Mouse (Mus musculus): ENCODE measurements around the gene Erg28. TPM values are rescaled to one million over a fixed set of nuclear protein-coding genes. Genes with fewer than 3 reads are reported as not detected.

The Erg28 gene
- total RNA-seq (2021), result 1 to 10 TPM; 5.8 to 7.0 TPM

DNA sequence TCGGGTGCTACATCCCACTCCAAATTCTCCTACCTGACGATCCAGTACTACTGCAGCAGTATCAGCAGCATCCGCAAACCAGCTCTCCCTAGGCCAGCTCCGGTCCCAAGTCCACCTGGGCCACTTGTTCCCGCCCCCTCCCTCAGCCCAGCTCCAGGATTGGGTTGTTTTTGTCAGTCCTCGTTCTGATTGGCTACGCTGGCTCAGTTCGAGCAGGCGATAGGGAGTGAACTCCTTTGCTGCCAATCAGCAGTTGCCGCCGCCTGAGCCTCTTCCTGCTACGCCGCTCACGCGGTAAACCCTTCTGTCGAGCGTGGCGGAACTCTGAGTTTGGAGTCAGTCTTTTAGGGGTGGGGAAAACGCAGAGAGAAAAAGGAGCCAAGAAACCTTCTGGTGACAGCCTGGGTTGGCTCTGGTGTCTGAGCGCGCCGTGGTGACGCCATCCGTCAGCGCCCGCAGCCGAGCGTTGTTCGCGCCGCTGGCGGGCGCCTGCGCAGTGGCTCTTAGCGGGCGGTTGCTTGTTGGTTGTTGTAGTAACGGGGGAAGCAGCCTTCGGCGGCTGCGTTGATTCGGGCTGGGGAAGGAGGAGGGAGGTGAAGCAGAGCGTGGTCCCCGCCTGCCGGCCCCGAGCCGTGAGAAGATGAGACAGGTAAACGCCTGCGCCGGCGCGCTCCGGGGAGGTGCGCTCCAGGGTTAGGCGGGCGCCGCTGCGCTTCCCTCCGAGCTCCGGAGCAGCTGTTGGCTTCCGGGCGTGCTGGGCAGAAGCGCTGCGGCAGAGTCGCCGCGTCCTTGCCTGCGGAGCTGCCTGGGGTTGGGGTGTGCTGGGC is at the start of gene Erg28, which contains the start of gene Ttll5:
Gene Erg28 (minus strand): TSS at position 113 of the 827 bp plus-strand sequence.
Gene Ttll5 (plus strand): TSS at position 222 of the 827 bp plus-strand sequence.
- DNase-seq (ENCODE audit: low spot score), result peak; percentile 91
- intact Hi-C loops (cut with DNase I), result no loop called here

DNA sequence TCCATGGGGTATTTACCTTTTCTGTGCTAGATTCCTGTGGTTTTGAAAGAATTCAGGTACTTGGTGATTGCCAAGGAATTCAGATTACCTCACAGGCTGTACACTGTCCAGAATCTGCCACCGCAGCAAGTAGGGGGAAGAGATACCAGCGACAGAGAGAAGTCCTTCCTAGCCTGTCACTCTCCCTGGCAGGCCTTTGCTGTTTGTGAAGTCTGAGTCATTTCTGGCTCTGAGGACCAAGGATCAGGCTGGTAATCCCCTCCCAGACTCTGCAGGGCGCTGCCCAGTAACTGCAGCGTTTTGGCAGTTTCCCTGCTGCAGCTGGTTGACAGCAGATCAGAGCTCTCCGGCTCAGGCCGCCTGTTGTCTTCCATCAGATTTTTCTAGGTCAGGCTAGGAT is 45.1 kb upstream of the Erg28 start:
- DNase-seq (ENCODE audit: low spot score), result peak; percentile 47
- intact Hi-C loops (cut with DNase I), result loop anchor here (10.0 kb wide), 1 partner anchor 745 kb away; no protein-coding TSS in a partner anchor

DNA sequence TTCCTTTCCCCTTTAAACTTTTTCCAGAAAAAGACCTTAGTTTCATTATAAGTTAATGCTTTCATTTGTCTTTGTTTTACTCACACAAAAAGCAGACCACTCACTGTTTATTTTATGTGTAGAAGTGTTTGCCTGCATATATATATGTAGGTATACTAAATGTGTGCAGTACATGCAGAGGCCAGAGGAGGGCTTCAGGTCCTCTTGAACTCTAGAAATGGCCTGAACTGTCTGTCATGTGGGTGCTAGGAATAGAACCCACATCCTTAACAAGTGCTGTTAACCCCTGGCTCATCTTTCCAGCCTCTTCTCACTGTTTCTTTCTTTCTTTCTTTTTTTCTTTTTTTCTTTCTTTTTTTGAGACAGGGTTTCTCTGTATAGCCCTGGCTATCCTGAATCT is 42.8 kb upstream of the Erg28 start:
- no peak for DNase-seq (ENCODE audit: low spot score)
- intact Hi-C loops (cut with DNase I), result loop anchor here (10.0 kb wide), 1 partner anchor 748 kb away; no protein-coding TSS in a partner anchor

DNA sequence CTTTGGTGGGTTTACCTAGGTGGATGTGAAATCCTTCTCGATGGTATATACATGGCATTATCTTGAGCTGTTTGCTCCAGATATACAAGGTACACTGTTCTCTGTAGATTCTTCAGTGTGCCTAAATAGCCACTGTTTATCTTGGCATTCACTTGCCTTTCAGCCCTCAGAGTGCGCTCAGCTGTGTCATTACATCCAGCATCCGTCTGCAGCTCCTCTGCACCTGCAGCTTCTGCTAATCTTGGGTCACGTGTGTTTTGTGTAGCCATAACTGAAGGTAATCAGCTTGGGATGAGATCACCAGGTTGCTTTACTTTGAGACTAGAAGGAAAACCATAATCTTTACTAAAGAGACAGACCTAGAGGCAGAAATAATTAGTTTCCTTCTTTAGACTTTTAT is 42.3 kb upstream of the Erg28 start:
- intact Hi-C loops (cut with DNase I), result loop anchor here (10.0 kb wide), 1 partner anchor 748 kb away; no protein-coding TSS in a partner anchor
- no peak for DNase-seq (ENCODE audit: low spot score)

DNA sequence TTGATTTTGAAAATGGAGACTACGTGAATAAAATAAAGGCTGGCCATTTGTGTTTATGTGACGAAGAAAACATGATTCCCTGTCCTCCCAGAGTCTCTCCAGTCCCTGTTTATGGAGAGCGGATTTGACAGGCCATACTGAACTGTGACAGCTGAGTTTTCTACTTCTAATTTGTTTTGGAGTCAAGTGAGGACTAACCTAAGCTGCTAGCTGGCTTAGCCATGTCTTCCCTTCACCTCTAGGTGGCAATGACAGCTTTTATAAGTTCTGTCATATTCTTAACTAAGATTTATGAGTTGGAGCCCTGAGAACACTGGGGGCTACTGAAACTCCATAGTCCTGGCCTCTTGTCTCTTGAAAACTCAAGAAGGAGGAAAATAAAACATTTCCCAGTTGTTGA is 41.2 kb upstream of the Erg28 start:
- intact Hi-C loops (cut with DNase I), result loop anchor here (1.0 to 10.0 kb wide), 2 partner anchors 214 to 749 kb away; partner anchors contain the start of gene Tgfb3
- DNase-seq (ENCODE audit: low spot score), result no peak

DNA sequence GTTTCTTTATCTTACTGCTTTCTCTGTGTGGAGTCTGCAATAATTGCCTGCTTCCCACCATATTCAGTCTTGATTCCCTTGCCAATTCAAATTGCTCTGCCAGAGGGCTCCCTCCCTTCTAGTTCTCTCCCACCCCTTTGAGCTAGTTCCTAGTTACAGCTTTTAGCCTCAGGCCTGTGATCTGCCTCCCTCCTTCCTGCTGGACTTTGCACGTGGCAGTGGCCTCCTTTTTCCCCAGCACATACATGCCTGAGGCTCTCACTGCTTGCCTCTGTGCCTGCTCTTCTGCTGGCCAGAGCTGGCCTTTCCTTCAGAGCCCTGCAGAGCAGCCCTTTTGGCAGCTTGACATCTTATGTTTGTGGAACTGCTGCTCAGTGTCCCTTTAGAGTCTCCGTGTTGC is 38.2 kb upstream of the Erg28 start:
- DNase-seq (ENCODE audit: low spot score), result no peak
- intact Hi-C loops (cut with DNase I), result loop anchor here (10.0 kb wide), 1 partner anchor 752 kb away; no protein-coding TSS in a partner anchor

DNA sequence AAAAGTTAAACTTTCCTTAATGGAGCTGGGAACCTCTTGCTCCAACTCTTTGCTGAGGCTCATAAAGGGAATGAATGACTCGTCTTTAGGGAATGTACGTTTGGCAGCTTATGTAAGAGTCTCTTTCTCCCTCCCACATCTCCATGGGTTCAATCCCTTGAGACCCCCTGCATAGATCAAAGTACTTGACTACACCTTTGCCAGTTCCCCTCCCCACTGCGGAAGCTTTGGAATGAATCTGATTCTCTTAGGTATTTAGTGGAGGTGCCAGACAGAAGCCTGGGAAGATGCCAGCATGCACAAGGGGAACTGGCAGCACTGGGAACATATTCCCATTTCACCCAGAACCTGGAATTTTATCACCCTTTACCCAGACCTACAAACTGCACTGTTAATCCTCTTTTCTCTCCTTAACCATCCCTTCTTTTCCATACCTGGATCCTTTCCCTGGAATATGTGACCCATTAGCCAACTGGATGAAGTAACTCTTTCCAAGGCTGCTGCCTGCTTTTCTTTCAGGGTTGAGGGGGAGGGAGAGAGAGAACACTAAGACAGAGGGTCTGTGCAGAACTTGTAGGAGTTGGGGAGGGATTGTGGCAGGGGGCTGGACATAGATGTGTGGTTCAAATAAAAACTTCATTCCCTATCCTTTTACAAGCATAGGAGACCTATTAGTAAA is 35.3 kb upstream of the Erg28 start:
- intact Hi-C loops (cut with DNase I), result loop anchor here (10.0 kb wide), 1 partner anchor 755 kb away; no protein-coding TSS in a partner anchor
- no peak for DNase-seq (ENCODE audit: low spot score)

DNA sequence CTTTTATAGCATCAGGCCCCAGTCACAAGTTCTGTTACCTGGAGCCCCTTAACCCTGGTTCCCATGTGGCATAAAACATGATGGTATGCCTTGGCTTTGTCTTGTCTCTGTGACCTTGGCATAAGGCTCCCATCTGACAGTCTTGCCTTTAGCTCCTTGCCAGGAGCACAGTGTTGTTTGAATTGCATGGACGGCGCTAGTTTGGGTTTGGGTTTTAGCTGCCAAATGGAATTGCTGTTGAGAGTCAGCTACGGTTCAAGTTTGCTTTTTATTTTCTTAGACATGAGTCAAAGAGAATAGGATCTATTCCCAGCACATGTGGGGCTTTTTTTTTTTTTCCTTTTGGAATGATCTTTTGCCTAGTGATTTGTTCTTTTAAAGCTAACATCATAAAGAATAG is 34.8 kb upstream of the Erg28 start:
- DNase-seq (ENCODE audit: low spot score), result no peak
- intact Hi-C loops (cut with DNase I), result no loop called here

DNA sequence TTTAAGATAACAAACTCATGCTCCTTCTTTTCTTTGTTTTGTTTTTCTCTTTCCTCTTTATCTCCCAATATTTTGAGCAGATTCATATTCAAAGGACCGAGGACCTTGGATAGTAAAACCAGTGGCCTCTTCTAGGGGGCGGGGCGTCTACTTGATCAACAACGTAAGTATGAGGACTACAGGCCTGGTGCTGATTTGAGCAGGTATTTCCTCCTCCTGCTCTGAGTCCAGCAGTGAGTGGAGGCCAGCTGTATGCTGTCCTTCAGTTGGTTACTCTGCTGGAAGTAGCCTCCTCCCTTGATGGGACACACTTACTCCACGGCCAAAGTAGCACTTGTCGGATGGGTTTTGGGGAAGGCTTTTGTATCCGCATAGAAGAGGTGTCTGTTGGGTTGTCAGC is 33.0 kb upstream of the Erg28 start:
- no peak for DNase-seq (ENCODE audit: low spot score)
- intact Hi-C loops (cut with DNase I), result no loop called here

DNA sequence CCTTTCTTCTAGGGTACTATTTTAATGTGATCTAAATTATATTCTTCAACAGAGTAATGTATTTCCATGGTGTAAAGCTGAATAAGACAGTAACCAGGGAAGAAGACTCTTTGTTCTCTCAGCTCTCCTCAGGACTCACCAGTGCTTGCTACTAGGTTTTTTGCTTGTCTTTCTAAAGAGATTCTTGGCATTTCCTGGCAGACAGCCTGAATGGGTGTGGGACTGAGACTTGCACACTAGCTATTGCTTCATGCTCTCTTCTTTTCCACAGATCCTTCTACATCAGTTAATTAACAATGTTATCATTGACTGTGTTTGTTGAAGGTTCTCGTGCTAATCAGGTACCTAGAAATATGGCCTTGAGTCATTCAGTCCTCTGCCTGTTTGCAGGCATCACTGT is 29.9 kb upstream of the Erg28 start:
- intact Hi-C loops (cut with DNase I), result no loop called here

DNA sequence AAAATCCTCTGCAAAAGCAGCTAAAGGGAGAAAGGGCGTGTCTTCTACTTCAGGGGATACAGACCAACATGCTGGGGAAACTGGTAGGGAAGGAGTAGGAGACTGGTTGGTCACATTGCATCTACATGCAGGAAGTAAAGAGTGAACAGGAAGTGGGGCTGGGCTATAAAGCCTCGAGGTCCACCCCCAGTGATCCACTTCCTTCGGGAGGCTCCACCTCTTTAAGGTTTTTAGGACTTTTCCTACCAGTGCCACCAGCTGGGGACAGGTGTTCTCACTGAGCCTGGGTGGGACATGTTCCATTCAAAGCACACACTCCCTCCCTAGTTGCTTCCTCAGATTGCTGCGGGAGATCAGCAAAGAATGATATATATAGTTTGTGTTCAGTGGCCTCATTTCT is 29.5 kb upstream of the Erg28 start:
- DNase-seq (ENCODE audit: low spot score), result no peak
- intact Hi-C loops (cut with DNase I), result no loop called here

More for the DNA sequence above, 29.9 kb upstream of the Erg28 start:
- DNase-seq (ENCODE audit: low spot score), result no peak

DNA sequence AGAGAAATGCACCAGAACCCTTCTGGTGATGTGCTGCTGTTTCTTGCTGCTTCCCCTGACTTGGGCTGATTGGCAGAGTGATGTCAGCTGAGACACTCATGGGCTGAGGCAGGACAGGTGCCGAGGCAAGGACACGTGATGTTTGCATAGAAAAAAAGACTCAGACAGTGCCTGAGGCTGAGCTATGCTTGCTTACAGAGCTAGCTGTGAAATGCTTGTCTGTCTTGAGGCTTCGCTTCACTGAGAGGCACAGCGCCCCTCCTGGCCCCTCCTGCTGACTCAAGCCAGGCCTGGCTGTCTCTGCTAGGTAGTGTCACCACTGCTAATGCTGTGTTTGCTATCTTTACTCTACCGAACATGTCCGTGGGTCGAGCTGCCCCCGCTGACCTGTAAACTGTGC is 26.3 kb upstream of the Erg28 start:
- DNase-seq (ENCODE audit: low spot score), result no peak
- intact Hi-C loops (cut with DNase I), result no loop called here

DNA sequence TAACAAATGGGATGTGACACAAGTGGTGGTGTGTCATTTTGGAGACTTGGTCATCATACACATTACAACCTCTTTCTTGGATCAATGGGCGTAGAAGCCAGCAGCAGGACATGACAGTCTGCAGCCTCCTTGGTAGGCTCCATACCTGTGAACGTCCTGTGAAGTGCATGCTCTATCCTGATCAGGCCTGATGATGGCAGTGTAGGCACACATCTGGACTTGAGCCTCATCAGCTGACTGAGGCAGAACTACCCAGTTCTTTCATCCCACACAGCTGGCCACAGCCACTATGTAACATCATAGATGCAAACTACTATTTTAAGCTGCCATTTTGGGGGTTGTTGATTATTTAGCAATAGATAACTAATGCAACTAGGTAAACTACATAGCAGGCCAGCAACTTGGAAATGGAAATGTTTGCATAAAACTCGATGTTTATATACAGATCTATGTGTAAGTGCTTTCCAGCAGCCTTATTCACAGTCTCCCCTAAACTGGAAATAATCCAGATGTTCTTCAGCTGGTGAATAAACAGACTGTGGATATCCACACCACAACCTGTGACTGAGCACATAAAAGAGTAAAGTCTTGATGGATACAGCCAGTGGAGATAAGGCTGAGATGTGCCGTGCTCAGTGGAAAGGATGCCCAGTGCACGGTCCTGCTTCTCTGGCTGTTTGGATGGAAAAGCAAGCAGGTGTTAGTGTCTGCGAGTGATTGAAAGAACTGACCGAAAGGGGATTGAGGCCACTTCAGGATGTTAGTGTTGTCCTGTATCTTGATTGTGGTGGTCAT is 24.0 kb upstream of the Erg28 start:
- DNase-seq (ENCODE audit: low spot score), result no peak
- intact Hi-C loops (cut with DNase I), result no loop called here

DNA sequence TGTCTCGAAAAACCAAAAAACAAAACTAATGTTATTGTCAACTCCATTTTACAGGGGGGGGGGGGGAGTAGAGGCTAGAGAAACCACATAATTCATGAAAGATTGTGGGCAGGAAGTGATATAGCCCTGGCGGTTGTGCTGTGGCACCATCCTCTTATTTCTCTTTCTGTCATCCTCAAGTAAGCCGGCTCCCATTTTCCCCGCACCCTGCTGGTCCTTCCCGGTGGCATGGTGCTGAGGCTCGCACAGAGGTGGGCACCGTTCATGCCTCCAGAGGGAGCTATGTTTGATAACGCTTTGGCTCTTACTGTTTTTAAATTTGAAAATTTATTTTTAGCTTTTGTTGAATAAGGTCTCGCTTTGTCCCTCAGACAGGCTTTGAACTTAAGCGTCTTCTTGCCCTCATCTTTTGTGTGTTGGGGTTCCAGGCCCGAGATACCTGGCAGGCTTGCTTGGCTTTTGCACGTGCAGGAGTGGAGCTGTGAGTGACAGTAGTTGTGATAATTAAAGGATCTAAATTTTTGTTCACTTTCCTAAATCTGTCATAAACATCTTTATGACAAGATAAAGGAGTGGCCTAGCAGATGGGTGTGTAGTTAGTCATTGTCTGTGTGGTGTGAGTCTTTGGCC is 15.1 kb upstream of the Erg28 start:
- DNase-seq (ENCODE audit: low spot score), result no peak
- intact Hi-C loops (cut with DNase I), result no loop called here

DNA sequence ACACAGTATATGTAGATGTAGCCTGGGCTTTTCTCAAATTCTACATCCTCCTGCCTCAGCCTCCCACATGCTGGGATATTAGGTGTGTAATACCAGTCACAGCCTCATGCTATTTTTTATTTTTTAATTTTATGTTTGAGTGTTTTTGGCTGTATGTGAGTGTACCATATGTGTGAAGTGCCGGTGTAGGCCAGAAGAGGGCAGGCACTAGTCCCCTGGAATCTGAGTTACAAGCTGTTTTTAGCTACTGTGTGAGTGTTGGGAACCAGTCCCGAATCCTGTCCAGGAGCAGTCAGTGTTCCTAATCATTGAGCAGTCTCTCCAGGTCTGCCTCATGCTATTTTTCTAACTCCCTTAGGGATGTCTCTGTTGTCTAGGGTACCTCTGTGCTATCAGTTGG is 13.4 kb upstream of the Erg28 start:
- intact Hi-C loops (cut with DNase I), result no loop called here
- no peak for DNase-seq (ENCODE audit: low spot score)

DNA sequence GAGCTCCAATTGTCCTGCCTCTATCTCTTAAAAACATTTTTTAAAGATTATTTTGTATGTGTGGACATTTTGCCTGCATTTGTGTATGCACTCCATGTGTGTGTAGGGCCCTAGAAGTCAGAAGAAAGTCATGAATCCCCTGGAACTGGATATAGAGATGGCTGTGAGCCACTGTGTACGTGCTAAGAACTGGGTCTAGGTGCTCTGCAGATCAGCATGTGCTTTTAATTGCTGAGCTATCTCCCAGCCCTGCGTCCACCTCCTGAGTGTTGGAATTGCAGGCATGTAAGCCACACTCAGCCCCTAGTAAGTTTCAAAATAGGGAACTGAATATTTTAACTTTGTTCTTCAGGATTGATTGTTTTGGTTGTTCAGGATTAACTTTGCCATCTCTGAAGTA is 10.2 kb upstream of the Erg28 start:
- no peak for DNase-seq (ENCODE audit: low spot score)
- intact Hi-C loops (cut with DNase I), result no loop called here

DNA sequence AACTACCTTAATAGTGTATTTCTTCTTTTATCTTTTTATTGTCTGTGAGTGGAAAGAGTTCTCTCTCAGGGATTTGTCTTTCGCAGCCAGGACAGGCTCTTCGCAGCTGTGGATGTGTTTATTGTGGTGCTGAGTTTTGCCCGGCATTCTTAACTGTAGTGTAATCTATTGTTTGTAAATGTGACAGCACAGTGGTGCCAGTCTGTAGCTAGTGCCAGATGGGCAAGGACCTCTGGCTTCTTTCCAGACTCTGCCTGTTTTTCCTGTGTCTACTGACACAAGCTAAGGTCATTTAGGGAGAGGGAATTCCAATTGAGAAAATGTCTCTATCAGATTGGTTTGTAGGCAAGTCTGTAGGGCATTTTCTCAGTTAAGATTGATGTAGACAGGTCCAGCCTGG is 6.3 kb upstream of the Erg28 start:
- intact Hi-C loops (cut with DNase I), result no loop called here
- no peak for DNase-seq (ENCODE audit: low spot score)

DNA sequence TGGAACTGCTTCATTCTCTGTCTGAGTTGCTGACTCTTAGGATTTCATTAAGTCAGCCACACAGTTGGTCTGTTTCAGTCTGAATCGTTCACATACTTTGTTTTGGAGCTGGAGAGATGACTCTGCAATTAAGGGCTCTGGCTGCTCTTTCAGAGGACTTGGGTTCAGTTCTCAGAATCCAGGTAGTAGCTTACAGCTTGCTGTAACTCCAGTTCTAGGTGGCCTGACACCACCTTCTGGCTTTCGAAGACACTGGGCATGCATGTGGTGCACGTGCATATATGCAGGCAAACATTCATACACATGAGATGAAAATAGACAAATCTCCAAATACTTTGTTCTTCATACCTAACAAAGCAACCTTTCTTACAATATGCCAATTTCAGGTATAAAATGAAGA is 5.5 kb upstream of the Erg28 start:
- intact Hi-C loops (cut with DNase I), result no loop called here
- no peak for DNase-seq (ENCODE audit: low spot score)

DNA sequence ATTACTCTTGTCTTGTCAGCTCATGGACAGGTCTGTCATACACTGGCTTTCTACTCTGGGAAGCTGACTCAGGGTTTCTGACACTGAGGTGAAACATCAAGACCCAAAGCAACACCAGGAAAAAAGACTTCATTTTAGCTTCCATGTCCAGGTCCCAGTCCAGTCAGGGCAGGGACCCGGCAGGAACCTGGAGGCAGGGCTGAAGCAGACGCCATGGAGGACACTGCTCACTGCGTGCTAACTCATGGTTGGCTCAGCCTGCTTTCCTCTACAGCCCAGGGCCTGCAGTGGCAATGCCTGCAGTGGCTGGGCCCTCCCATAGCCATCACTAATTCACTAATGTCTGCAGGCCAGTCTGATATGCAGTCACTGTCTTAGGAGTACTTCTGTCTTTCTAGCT is 4.5 kb upstream of the Erg28 start:
- no peak for DNase-seq (ENCODE audit: low spot score)
- intact Hi-C loops (cut with DNase I), result no loop called here

DNA sequence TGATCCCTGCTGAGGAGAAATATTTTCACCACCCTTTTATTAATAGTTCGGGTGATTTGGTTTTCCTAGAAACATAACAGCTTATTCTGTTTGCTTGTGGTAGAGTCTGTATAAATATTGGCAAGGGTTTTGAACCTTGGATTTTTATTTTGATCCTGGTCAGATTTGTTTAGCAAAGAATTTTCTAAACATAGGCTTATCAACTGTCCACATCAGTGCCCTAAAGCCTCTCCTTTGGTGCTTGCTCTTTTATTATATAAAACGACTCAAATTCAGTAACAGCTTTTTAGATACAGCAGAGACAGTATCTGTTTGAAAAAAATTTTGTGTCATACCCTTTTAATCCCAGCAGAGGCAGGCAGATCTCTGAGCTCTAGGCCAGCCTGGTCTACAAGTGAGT is 1.5 kb upstream of the Erg28 start:
- no peak for DNase-seq (ENCODE audit: low spot score)
- intact Hi-C loops (cut with DNase I), result no loop called here

All from heart, postnatal 25 days (tissue).